Mouse (Mus musculus) embryonic fibroblast, embryonic 13.5 days (primary cell): ENCODE results near the gene Fryl. TPM values are rescaled to one million over a fixed set of nuclear protein-coding genes. Genes with fewer than 3 reads are reported as not detected.

Experiments
- H3K27ac ChIP-seq: 2 replicates; pipeline ENCODE4 v1.5.1; 2012; ENCODE audit warnings: low read length, control low read depth, inconsistent platforms; ENCODE audit not compliant: insufficient read depth
- H3K4me1 ChIP-seq: 2 replicates; pipeline ENCODE4 v1.6.1; 2011; ENCODE audit warnings: low read length; ENCODE audit not compliant: control insufficient read depth, insufficient read depth
- H3K4me3 ChIP-seq: 2 replicates; pipeline ENCODE4 v1.5.1; 2011; ENCODE audit warnings: mild to moderate bottlenecking, control low read depth, low read length; ENCODE audit not compliant: insufficient read depth
- CTCF ChIP-seq: IDR thresholded peaks from 2 replicates; pipeline ENCODE4 v1.5.1; 2011; ENCODE audit warnings: mild to moderate bottlenecking, control low read depth, low read length, moderate library complexity, borderline replicate concordance; ENCODE audit not compliant: insufficient read depth
- POLR2A ChIP-seq: IDR thresholded peaks from 2 replicates; pipeline ENCODE4 v1.6.1; 2011; ENCODE audit warnings: low read depth, mild to moderate bottlenecking, control low read depth, low read length, moderate library complexity
- polyA plus RNA-seq: library from polyadenylated mRNA; stranded (reverse); fragments of >200 nt; gene quantifications from 2 replicates; pipeline ENCODE4 v1.2.4, GENCODE M21; 2011; ENCODE audit warnings: low read depth; ENCODE audit not compliant: missing spikeins, insufficient read length

Gene Fryl
- polyA plus RNA-seq, 1 experiment = 59.2 TPM

DNA sequence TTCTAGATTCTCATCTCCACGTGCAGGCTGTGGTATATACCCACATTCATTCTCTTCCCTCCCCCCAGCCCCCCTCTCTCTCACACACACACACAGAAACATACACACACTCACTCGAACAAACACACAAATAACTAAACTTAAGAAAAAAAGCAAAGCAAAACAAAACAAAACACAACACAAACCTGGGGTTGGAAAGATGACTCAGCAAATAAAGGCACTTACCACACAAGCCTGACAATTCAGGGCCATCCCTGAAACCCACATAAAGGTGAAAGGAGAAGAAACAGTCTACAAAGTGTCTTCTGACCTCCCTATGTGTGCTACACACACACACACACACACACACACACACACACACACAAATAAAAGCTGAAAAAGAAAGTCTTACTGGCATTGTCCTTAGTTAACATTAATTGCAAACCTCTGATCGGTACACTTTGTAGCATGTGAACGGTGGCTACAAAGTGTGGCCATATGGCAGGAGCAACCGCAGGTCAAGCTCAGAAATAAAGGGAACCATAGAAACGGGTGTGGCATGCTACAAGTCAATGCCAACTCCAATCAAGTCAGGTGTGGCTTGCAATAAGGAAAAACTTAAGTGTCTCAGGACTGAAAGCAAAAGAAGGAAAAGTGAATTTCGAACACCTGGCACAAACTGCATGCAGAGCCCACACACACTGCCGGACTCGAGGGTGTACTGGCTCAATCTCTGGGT is 66.8 kb downstream of the Fryl start:
- peaks cover 7% of the 10 kb centered on the region for H3K4me1 ChIP-seq
- TF ChIP-seq POLR2A (no peak), CTCF (no peak)
- H3K4me3 ChIP-seq = no peak overlapping the region
- no peak overlapping the region for H3K27ac ChIP-seq

DNA sequence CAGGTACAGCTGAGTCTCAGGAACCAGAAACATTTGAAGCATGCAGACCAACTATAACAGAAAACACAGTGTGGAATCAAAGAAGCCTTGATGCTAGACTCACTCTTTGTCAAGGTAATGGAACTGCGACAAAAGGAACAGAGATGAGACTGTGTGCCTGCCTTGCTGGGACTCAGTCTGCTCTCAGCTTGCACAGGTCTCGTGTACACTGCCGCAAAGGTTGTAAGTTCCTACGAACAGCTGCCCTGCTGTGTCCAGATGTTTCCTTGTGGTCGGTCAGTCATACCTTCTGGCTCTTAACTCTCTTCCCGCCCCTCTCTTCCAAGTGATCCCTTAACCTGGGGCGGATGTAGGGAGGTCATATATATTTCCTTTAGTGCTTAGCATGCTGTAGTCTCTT is 67.8 kb downstream of the Fryl start:
- Histone ChIP-seq H3K4me3 (no peak overlapping the region), H3K27ac (peak overlapping the region; percentile 30; the same call in 1 of the 2 replicates), H3K4me1 (peaks cover 7% of the 10 kb centered on the region)
- no peak for TF ChIP-seq CTCF
- no peak for TF ChIP-seq POLR2A

DNA sequence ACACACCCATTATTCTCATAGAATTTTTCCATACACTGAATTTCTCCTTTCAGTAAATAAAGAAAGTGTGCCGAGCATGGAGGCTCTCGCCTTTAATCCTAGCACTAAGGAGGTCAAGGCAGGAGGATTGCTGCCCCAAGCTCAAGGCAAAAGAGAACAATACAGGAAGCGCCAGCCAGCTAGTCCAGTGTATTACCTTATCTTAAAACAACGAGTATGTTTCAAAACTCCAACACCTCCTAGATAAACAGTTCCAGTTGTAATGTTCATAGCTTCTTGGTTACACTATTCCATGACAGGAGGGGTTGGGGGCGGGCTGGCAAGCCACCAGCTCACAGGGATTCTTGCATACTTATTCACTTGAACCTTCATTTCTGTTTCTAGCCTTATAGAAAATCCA is 68.3 kb downstream of the Fryl start:
- no peak overlapping the region for H3K27ac ChIP-seq
- no peak overlapping the region for H3K4me3 ChIP-seq
- H3K4me1 ChIP-seq = peaks cover 7% of the 10 kb centered on the region
- no peak for TF ChIP-seq CTCF
- TF ChIP-seq POLR2A = no peak

DNA sequence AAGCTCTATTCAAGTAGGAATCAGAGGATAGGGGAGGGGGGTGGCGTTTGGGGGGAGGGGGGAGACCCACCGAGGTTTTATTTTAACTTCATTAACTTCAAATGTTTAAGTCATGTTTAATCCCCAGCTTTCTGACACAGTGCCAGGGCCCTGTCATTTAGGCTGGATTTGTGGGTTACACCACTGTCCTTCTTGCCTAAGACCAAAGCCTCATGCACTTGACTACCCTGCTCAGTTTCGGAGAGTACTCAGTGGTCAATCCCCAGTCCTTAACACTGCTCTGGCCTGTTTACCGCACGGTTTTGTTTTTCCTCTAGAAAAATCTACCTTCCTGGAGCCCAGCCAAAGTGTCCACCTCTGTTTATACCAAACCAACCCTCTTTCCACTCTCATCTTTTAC is 69.5 kb downstream of the Fryl start:
- peaks cover 14% of the 10 kb centered on the region for H3K4me1 ChIP-seq
- TF ChIP-seq POLR2A (no peak), CTCF (no peak)
- H3K27ac ChIP-seq = no peak overlapping the region
- H3K4me3 ChIP-seq = no peak overlapping the region

- Histone ChIP-seq H3K4me3 (no peak overlapping the region), H3K4me1 (peaks cover 14% of the 10 kb centered on the region), H3K27ac (no peak overlapping the region)
- TF ChIP-seq CTCF (no peak), POLR2A (no peak)
These were observed 71.0 kb downstream of the Fryl start for GRCm38 (mm10) chr5:73185424-73185823.

DNA sequence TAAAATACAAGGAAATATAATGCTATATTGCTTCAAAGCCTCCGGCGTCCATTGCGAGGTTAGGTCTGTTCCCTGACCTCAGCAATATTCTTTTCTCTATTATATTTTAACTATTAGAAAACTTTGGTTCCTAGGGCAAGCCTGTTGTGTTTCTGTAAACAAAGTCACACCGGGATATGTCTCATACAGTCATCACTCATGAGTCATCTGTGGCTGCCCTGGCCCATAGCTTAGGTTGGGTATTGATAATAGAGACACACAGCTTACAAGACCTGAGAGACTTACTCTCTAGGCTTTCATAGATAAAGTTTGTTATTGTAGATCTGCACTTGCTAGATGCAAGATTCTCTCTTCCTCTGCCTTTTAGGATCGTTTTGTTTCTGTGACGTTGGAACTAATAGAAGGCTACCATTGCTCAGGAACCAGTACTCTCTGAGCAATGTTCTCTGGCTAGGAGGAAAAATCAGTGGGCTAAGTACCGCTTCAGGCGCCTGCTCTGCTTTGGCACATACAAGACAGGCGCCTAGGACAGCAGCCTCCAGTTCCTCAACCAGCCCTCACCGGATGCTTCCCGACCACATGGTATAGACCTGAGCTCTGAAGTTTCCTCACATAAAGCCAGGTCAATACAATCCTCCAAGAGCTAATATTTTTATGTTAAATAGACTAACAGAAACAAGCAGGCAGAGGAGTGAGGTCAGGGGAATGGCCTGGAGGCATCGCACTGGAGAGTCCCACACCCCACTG is 73.5 kb downstream of the Fryl start:
- Histone ChIP-seq H3K4me3 (no peak overlapping the region), H3K4me1 (peaks cover 10% of the 10 kb centered on the region), H3K27ac (no peak overlapping the region)
- no peak for TF ChIP-seq POLR2A
- TF ChIP-seq CTCF = no peak

DNA sequence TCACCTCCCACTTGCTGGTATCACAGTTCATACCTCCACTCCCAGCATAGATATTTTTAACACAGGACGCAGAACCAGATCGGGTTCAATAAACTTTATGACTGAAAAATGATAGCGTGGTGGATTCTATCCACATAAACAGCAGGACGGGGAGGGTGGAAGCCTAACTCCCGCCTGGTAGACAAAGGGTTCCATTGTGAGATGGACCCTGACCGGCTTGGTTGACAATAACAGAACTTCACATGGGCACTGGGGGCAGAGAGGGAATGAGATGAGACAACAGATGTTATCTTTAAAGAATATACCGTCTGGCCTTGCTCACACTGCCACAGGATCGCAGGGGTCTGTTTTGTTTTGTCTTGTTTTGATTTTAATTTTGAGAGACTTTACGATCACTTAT is 74.2 kb downstream of the Fryl start:
- Histone ChIP-seq H3K27ac (no peak overlapping the region), H3K4me1 (peaks cover 10% of the 10 kb centered on the region), H3K4me3 (no peak overlapping the region)
- TF ChIP-seq CTCF (no peak), POLR2A (no peak)

- Histone ChIP-seq H3K4me1 (no peaks in the 10 kb centered on the region), H3K4me3 (no peak overlapping the region), H3K27ac (no peak overlapping the region)
- TF ChIP-seq POLR2A (no peak), CTCF (no peak)
These were observed 80.1 kb downstream of the Fryl start for GRCm38 (mm10) chr5:73176294-73176693.

DNA sequence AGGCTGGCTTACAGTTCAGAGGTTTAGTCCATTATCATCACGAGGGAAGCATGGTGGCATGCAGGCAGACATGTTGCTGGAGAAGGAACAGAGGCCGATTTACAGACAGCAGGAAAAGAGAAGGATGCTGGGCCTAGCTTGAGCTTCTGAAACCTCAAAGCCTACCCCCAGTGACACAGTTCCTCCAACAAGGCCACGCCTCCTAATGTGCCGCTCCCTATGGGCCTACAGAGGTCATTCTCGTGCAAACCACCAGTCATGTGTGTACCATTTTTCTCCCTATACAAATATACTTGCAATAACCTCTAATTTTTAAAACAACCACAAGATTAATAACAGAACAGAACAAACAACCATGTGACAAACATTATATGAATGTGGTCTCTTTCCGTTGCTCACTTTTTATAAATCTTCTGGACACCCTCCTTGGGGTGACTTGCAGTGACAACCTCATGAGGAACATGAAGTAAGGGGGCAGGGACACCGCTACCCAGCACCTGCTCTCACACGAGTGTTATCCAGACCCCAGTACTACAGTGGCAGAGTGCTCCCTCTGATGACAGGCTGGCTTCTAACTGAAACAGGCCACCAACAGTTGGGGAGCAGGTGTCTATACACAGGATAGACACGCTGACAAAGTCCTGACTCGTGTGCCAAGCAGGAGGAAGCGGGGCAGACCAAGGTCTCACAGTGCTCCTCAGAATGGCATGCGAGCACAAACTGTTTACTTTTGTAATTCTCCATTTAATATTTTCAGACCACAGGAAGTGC is 80.9 kb downstream of the Fryl start:
- TF ChIP-seq CTCF (no peak), POLR2A (no peak)
- Histone ChIP-seq H3K4me3 (no peak overlapping the region), H3K4me1 (no peaks in the 10 kb centered on the region), H3K27ac (no peak overlapping the region)

- H3K4me3 ChIP-seq = no peak overlapping the region
- no peak overlapping the region for H3K27ac ChIP-seq
- peaks cover 12% of the 10 kb centered on the region for H3K4me1 ChIP-seq
- TF ChIP-seq CTCF = no peak
- TF ChIP-seq POLR2A = no peak
These were observed 84.4 kb downstream of the Fryl start for GRCm38 (mm10) chr5:73171876-73172480.

DNA sequence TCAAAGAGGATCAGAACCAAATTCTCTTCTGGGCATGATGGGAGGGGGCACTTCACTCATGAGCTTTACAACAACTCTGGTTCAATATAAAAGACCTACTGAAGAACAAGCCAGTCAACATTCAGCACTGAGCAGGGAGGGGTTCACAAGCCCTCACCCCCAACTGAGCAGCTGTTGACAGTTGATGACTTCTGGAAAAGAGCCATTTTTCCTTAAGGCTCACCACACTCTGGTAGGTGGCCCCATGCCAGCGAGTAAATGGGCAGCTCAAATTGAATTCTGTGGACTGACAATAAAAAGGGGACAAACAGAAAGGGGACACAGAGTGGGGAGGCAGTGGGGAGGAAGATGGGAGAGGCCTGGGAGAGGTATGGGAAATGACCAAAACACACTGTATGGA is 85.2 kb downstream of the Fryl start:
- peaks cover 12% of the 10 kb centered on the region for H3K4me1 ChIP-seq
- no peak for TF ChIP-seq CTCF
- no peak for TF ChIP-seq POLR2A
- H3K27ac ChIP-seq = no peak overlapping the region
- H3K4me3 ChIP-seq = no peak overlapping the region
